Mouse (Mus musculus) cortical plate, adult 2 months (tissue): Measurements from ENCODE around the gene Grtp1.

ENCODE experiments used
- CTCF ChIP-seq: fragments of 200-500 bp; IDR thresholded peaks from 2 replicates; pipeline ENCODE4 v1.5.1; 2011; ENCODE audit warnings: mild to moderate bottlenecking, control low read depth, low read length; ENCODE audit not compliant: insufficient read depth; ENCODE audit errors: extremely low read depth
- POLR2A ChIP-seq: fragments of 200-500 bp; IDR thresholded peaks from 2 replicates; pipeline ENCODE4 v1.6.1; 2011; ENCODE audit warnings: mild to moderate bottlenecking, low read length, control low read depth; ENCODE audit not compliant: insufficient read depth; ENCODE audit errors: extremely low read depth

- TF ChIP-seq CTCF: no peak
- no peak for TF ChIP-seq POLR2A
Measured at GRCm38 (mm10) chr8:13149866-13150265, 50.6 kb downstream of the Grtp1 start.
